ENCODE assay signal across 8 mouse cellular contexts in genomic region chr7:5016057-5016456, GRCm38 (mm10). TPM values are rescaled to one million over a fixed set of nuclear protein-coding genes. Genes with fewer than 3 reads are reported as not detected.
DNase-seq lines count a peak whose midpoint lies in the region; ATAC-seq and TF ChIP-seq lines count a peak whose summit lies in the region.

No protein-coding gene starts in this region.

- no peak for ATAC-seq in forebrain, embryonic 11.5 days (replicated peaks; ENCODE audit: low FRiP score)
- ATAC-seq in liver, embryonic 14.5 days (ENCODE audit: insufficient read depth) = no peak
- no peak for ATAC-seq in erythroid progenitor cell, adult 5-6 weeks (replicated peaks; ENCODE audit: low FRiP score, poor library complexity, severe bottlenecking)

- DNase-seq in heart, adult 2 months = no peak
- no peak for DNase-seq in heart, adult 11 months
- peak; percentile 13 for DNase-seq in 3T3-L1 (ENCODE audit: low read depth, low spot score)
- no peak for DNase-seq in forebrain, embryonic 11.5 days (ENCODE audit: low spot score)
- DNase-seq in liver, embryonic 14.5 days (ENCODE audit: low read depth in 3 of 3, low spot score in 3 of 3) = no peak
- no peak for DNase-seq in right cerebral cortex, adult 18-20 months
- DNase-seq in left cerebral cortex, adult 9 months (ENCODE audit: low spot score in 2 of 2) = no peak

- peak overlapping the region; percentile 94 for H3K9ac ChIP-seq in heart, adult 2 months (ENCODE audit: low read depth, low read length)
- peak overlapping the region; percentile 84 for H3K9ac ChIP-seq in forebrain, embryonic 11.5 days (ENCODE audit: low read length)
- H3K9ac ChIP-seq in liver, embryonic 14.5 days (replicated peaks) = peak overlapping the region; percentile 97

- intact Hi-C loops in heart, adult 2 months (cut with DNase I) = loop anchor here (10.0 kb wide), 1 partner anchor 361 kb away; the partner anchor contains the start of gene Ppp6r1

- H3K27me3 ChIP-seq in heart, adult 2 months (ENCODE audit: control insufficient read depth, insufficient read depth, low read length) = no peaks in the 10 kb centered on the region
- no peaks in the 10 kb centered on the region for H3K27me3 ChIP-seq in forebrain, embryonic 11.5 days (ENCODE audit: control insufficient read depth, insufficient read depth, low read length)
- no peaks in the 10 kb centered on the region for H3K27me3 ChIP-seq in liver, embryonic 14.5 days (ENCODE audit: control insufficient read depth, insufficient read depth, low read length)

- no peaks in the 10 kb centered on the region for H3K79me2 ChIP-seq in heart, adult 2 months (replicated peaks; ENCODE audit: control insufficient read depth, insufficient read depth, low read length)

- H3K4me1 ChIP-seq in heart, adult 2 months (ENCODE audit: control insufficient read depth, insufficient read depth, low read length) = peaks cover 3% of the 10 kb centered on the region; the same call in 1 of the 2 replicates
- H3K4me1 ChIP-seq in forebrain, embryonic 11.5 days (replicated peaks; ENCODE audit: control insufficient read depth, insufficient read depth, low read length) = peaks cover 4% of the 10 kb centered on the region
- H3K4me1 ChIP-seq in liver, embryonic 14.5 days (replicated peaks; ENCODE audit: control insufficient read depth in 2 of 2, insufficient read depth in 2 of 2, low read length in 1 of 2) = peaks cover 13% of the 10 kb centered on the region in 2 experiments

- TF ChIP-seq EP300 in heart, adult 2 months (IDR thresholded peaks at IDR 0.05; ENCODE audit: insufficient read depth, low read depth, low read length) = no peak
- TF ChIP-seq EP300 in liver, embryonic 14.5 days (IDR thresholded peaks at IDR 0.05; ENCODE audit: low read depth) = no peak

- peak overlapping the region; percentile 63 for H3K4me2 ChIP-seq in forebrain, embryonic 11.5 days (ENCODE audit: low read depth, low read length, severe bottlenecking)
- H3K4me2 ChIP-seq in liver, embryonic 14.5 days (ENCODE audit: low read depth) = peak overlapping the region; percentile 82

- peak overlapping the region; percentile 87 for H3K4me3 ChIP-seq in heart, adult 2 months
- peak overlapping the region; percentile 60 for H3K4me3 ChIP-seq in forebrain, embryonic 11.5 days (ENCODE audit: low read depth, low read length)
- H3K4me3 ChIP-seq in liver, embryonic 14.5 days (ENCODE audit: insufficient read depth in 1 of 2, low read depth in 2 of 2, low read length in 2 of 2) = peak overlapping the region; percentile 94 to 96

- 58% methylated on average over 3 of the region's 3 CpGs for WGBS in heart, adult 2 months
- WGBS in forebrain, embryonic 11.5 days = 72% methylated on average over 3 of the region's 3 CpGs
- WGBS in liver, embryonic 14.5 days (ENCODE audit: insufficient replicate concordance) = 37% methylated on average over 3 of the region's 3 CpGs

- no peaks in the 10 kb centered on the region for H3K36me3 ChIP-seq in heart, adult 2 months (ENCODE audit: control insufficient read depth, insufficient read depth, low read length)
- H3K36me3 ChIP-seq in forebrain, embryonic 11.5 days (ENCODE audit: control insufficient read depth, insufficient read depth, low read length) = peaks cover 14% of the 10 kb centered on the region
- H3K36me3 ChIP-seq in liver, embryonic 14.5 days (replicated peaks; ENCODE audit: control insufficient read depth, insufficient read depth, low read depth) = peaks cover 21% of the 10 kb centered on the region

- H3K27ac ChIP-seq in heart, adult 2 months = peak overlapping the region; percentile 97
- H3K27ac ChIP-seq in forebrain, embryonic 11.5 days (ENCODE audit: low read depth, low read length) = peak overlapping the region; percentile 99
- peak overlapping the region; percentile 96 for H3K27ac ChIP-seq in liver, embryonic 14.5 days

- TF ChIP-seq POLR2A in heart, adult 2 months (IDR thresholded peaks at IDR 0.05; ENCODE audit: insufficient read depth, low read depth, low read length) = no peak

- TF ChIP-seq CTCF in heart, adult 2 months (IDR thresholded peaks at IDR 0.05) = no peak
- no peak for TF ChIP-seq CTCF in liver, embryonic 14.5 days (IDR thresholded peaks at IDR 0.05; ENCODE audit: low read depth)

- no peaks in the 10 kb centered on the region for H3K9me3 ChIP-seq in forebrain, embryonic 11.5 days (ENCODE audit: control insufficient read depth, low read length)
- no peaks in the 10 kb centered on the region; the same call in 1 of the 2 replicates for H3K9me3 ChIP-seq in liver, embryonic 14.5 days (ENCODE audit: control insufficient read depth, low read length)

RNA-seq across cellular contexts. Expression of gene Gm44973, which starts 0.8 kb away (rescaled TPM):
- total RNA-seq in heart, adult 2 months (2021) = not detected
- not detected in 2 replicates for polyA plus RNA-seq in heart, adult 2 months (2012; rRNA removed)
- polyA plus RNA-seq in forebrain, embryonic 11.5 days (2014; fragmentation: Nextera tagmentation; extraction: Ambion mirVana) = 0.23 and 1.9 TPM in 2 replicates
- 0.03 and 0.10 TPM in 2 replicates for polyA plus RNA-seq in liver, embryonic 14.5 days (2012; rRNA removed)
- 1.6 and 1.9 TPM in 2 replicates for polyA plus RNA-seq in liver, embryonic 14.5 days (2014; fragmentation: Nextera tagmentation; extraction: Ambion mirVana)
- 5.0 TPM in 1 of 2 replicates, not detected in the other for total RNA-seq in erythroid progenitor cell, adult 5-6 weeks (2015; ENCODE audit: low replicate concordance)
- total RNA-seq in erythroid progenitor cell, adult 5-6 weeks (2017; ENCODE audit: low replicate concordance) = 1.4 TPM in 1 of 2 replicates, not detected in the other

RNA-seq across cellular contexts. Expression of gene Fiz1, which starts 1.6 kb away (rescaled TPM):
- total RNA-seq in heart, adult 2 months (2021) = 10 to 100 TPM; 17.9 to 20.4 TPM
- polyA plus RNA-seq in heart, adult 2 months (2012; rRNA removed) = 18.2 and 20.4 TPM in 2 replicates
- polyA plus RNA-seq in forebrain, embryonic 11.5 days (2014; fragmentation: Nextera tagmentation; extraction: Ambion mirVana) = 67.0 and 68.3 TPM in 2 replicates
- polyA plus RNA-seq in liver, embryonic 14.5 days (2012; rRNA removed) = 12.1 and 14.1 TPM in 2 replicates
- polyA plus RNA-seq in liver, embryonic 14.5 days (2014; fragmentation: Nextera tagmentation; extraction: Ambion mirVana) = 10.7 and 13.2 TPM in 2 replicates
- 11.9 and 14.7 TPM in 2 replicates for total RNA-seq in erythroid progenitor cell, adult 5-6 weeks (2015; ENCODE audit: low replicate concordance)
- 5.6 and 9.1 TPM in 2 replicates for total RNA-seq in erythroid progenitor cell, adult 5-6 weeks (2017; ENCODE audit: low replicate concordance)

RNA-seq across cellular contexts. Expression of gene Zfp524, which starts 1.8 kb away (rescaled TPM):
- 1 to 10 TPM; 8.7 to 9.2 TPM for total RNA-seq in heart, adult 2 months (2021)
- 14.7 and 17.7 TPM in 2 replicates for polyA plus RNA-seq in heart, adult 2 months (2012; rRNA removed)
- polyA plus RNA-seq in forebrain, embryonic 11.5 days (2014; fragmentation: Nextera tagmentation; extraction: Ambion mirVana) = 9.5 and 11.1 TPM in 2 replicates
- polyA plus RNA-seq in liver, embryonic 14.5 days (2012; rRNA removed) = 9.1 and 9.5 TPM in 2 replicates
- polyA plus RNA-seq in liver, embryonic 14.5 days (2014; fragmentation: Nextera tagmentation; extraction: Ambion mirVana) = 8.9 TPM in 2 replicates
- 4.7 and 16.3 TPM in 2 replicates for total RNA-seq in erythroid progenitor cell, adult 5-6 weeks (2015; ENCODE audit: low replicate concordance)
- 0.64 and 3.2 TPM in 2 replicates for total RNA-seq in erythroid progenitor cell, adult 5-6 weeks (2017; ENCODE audit: low replicate concordance)

RNA-seq across cellular contexts. Expression of gene Zfp865, which starts 4.1 kb away (rescaled TPM):
- total RNA-seq in heart, adult 2 months (2021) = 10 to 100 TPM; 13.8 to 13.9 TPM
- 13.5 and 16.9 TPM in 2 replicates for polyA plus RNA-seq in heart, adult 2 months (2012; rRNA removed)
- 6.7 and 7.3 TPM in 2 replicates for polyA plus RNA-seq in forebrain, embryonic 11.5 days (2014; fragmentation: Nextera tagmentation; extraction: Ambion mirVana)
- 6.4 and 7.6 TPM in 2 replicates for polyA plus RNA-seq in liver, embryonic 14.5 days (2012; rRNA removed)
- 0.98 and 1.0 TPM in 2 replicates for polyA plus RNA-seq in liver, embryonic 14.5 days (2014; fragmentation: Nextera tagmentation; extraction: Ambion mirVana)
- total RNA-seq in erythroid progenitor cell, adult 5-6 weeks (2015; ENCODE audit: low replicate concordance) = 9.0 and 9.2 TPM in 2 replicates
- 6.3 and 7.6 TPM in 2 replicates for total RNA-seq in erythroid progenitor cell, adult 5-6 weeks (2017; ENCODE audit: low replicate concordance)

RNA-seq across cellular contexts. Expression of gene Ccdc106, which starts 4.3 kb away (rescaled TPM):
- total RNA-seq in heart, adult 2 months (2021) = under 1 TPM in 1 of 2 experiments, not detected in 1; 0.25 TPM
- 0.53 TPM in 1 of 2 replicates, not detected in the other for polyA plus RNA-seq in heart, adult 2 months (2012; rRNA removed)
- 7.2 and 7.8 TPM in 2 replicates for polyA plus RNA-seq in forebrain, embryonic 11.5 days (2014; fragmentation: Nextera tagmentation; extraction: Ambion mirVana)
- polyA plus RNA-seq in liver, embryonic 14.5 days (2012; rRNA removed) = 0.49 and 0.64 TPM in 2 replicates
- polyA plus RNA-seq in liver, embryonic 14.5 days (2014; fragmentation: Nextera tagmentation; extraction: Ambion mirVana) = 0.24 and 0.35 TPM in 2 replicates
- total RNA-seq in erythroid progenitor cell, adult 5-6 weeks (2015; ENCODE audit: low replicate concordance) = not detected in 2 replicates
- not detected in 2 replicates for total RNA-seq in erythroid progenitor cell, adult 5-6 weeks (2017; ENCODE audit: low replicate concordance)
